Mouse (Mus musculus): ENCODE results near the gene Card9. TPM values are rescaled to one million over a fixed set of nuclear protein-coding genes. Genes with fewer than 3 reads are reported as not detected.

Card9 gene
- polyA plus RNA-seq, 1 experiment = 3.7 TPM

DNA sequence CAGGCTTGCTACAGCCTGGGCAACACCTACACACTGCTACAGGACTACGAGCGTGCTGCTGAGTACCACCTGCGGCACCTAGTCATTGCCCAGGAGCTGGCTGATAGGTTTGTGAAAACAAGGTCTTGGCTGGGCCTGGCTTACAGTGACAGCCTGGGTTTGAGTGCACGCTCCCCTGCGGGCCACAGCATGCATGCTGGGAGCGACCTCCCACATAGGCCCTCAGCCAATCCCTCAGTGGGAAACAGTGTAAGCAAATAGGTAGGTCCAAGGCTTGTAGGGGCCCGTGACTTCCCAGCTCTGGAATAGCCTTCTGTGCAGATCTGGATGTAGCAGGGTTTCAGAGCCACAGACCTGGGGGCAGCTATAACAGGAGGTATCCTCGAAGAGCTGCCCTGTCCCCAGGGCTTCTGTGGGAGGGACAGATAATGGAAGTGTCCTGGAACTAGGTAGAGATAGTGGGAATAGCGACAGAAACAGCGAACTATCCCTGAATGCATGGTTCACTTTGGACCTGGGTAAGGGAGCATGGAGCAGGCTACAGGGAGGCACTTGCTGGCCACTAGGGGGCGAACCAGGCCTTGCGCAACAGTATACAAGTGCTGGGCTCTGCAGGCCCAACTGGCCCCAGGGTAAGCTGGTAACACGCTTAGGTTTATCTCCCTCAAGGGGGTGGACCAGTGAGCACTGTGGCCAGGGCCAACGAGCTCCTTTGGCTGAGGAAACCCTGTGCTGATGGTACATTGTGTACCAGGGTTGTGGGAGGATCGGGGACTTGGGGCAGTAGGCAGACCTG is 35.1 kb downstream of the Card9 start:
- Histone ChIP-seq H3K27ac (replicated peaks; ENCODE audit: low read depth, low read length) (no peak overlapping the region), H3K4me1 (ENCODE audit: control insufficient read depth, insufficient read depth, insufficient read length, low read length) (peaks cover 2% of the 10 kb centered on the region; the same call in 1 of the 2 replicates), H3K4me3 (ENCODE audit: insufficient read depth, low read depth, low read length) (no peak overlapping the region)

GRCm38 (mm10) chr2:26324917-26325316 is 35.8 kb downstream of the Card9 start:
- H3K4me1 ChIP-seq (ENCODE audit: control insufficient read depth, insufficient read depth, insufficient read length, low read length) = peaks cover 2% of the 10 kb centered on the region; the same call in 1 of the 2 replicates
- H3K27ac ChIP-seq (replicated peaks; ENCODE audit: low read depth, low read length) = no peak overlapping the region
- H3K4me3 ChIP-seq (ENCODE audit: insufficient read depth, low read depth, low read length) = no peak overlapping the region

DNA sequence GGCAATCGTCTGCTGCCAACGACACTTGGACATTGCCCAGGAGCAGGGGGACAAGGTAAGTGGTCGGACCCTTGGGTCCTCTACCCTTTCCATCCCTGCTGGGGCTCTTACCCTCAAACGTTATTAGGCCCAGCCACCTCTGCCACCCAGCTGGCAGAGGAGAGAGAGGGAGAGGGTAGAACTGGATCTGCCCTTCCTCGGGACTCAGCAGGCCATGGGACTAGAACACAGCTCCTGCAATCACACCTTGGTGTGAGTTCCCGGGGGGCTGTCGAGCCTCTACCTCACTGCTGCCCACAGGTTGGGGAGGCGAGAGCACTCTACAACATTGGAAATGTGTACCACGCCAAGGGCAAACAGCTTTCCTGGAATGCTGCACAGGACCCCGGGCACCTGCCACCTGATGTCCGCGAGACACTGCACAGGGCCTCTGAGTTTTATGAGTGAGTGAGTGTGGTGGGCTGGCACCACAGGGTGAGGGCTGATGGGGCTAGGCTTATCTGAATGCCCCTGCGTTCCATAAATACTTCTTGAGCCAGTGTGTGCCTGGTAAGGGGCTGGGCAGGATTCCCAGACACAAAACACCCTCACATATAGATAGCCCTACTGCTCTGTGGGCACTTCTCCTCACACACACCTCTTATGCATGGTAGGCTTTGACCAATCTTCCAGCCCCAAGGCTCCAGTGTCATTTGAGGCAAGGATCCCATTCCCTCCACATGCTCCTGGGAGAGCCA is 37.0 kb downstream of the Card9 start:
- Histone ChIP-seq H3K4me1 (ENCODE audit: control insufficient read depth, insufficient read depth, insufficient read length, low read length) (peaks cover 2% of the 10 kb centered on the region; the same call in 1 of the 2 replicates), H3K4me3 (ENCODE audit: insufficient read depth, low read depth, low read length) (no peak overlapping the region), H3K27ac (replicated peaks; ENCODE audit: low read depth, low read length) (no peak overlapping the region)

DNA sequence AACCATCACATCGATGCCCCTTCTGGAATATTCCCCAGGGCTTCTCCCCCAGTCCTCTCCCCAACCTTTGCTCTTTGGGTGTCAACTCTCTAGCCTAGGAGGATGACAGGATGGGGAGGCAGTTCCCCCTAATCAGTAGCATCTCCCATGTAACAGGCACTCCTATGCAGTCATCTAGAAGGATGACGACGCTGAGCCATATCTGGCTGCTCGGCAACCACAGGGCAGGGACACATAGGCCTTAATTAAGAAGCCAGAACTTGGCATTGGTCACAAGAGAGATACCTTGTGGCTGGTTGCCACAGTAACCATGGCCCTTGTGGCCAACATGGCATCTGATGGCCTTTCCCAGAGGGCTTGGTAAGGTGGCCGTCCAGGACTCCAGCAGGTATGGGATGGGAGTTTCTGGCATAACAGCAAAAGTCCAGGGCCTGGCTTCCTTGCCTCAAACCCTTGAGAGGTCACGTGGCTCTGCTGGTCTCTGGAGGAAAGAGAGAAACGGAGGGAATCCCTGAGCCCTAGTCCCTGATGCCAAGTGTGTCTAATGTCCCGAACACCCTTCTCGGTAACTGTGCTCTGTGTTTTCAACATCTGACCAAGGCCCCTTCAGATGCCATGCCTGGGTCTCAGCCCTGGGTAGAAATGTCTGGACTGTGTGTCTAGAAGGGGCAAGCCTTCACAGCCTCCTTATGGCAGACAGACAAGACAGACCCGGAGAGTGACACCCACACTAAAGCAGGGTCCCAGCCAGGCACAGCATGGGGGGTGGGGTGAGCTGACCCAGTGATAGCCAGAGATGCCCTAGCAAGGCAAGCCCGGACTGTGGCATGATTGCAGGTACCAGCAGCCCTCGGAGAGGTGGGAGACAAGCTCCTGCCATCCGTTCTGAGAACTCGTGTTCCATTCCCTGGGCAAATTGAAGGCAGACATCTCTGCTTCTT is 40.2 kb downstream of the Card9 start:
- Histone ChIP-seq H3K27ac (replicated peaks; ENCODE audit: low read depth, low read length) (no peak overlapping the region), H3K4me3 (ENCODE audit: insufficient read depth, low read depth, low read length) (no peak overlapping the region), H3K4me1 (ENCODE audit: control insufficient read depth, insufficient read depth, insufficient read length, low read length) (peaks cover 5% of the 10 kb centered on the region; the same call in 1 of the 2 replicates)

- Histone ChIP-seq H3K4me1 (ENCODE audit: control insufficient read depth, insufficient read depth, insufficient read length, low read length) (peaks cover 5% of the 10 kb centered on the region; the same call in 1 of the 2 replicates), H3K4me3 (ENCODE audit: insufficient read depth, low read depth, low read length) (no peak overlapping the region), H3K27ac (replicated peaks; ENCODE audit: low read depth, low read length) (no peak overlapping the region)
These were observed 41.0 kb downstream of the Card9 start for GRCm38 (mm10) chr2:26319519-26320244.

DNA sequence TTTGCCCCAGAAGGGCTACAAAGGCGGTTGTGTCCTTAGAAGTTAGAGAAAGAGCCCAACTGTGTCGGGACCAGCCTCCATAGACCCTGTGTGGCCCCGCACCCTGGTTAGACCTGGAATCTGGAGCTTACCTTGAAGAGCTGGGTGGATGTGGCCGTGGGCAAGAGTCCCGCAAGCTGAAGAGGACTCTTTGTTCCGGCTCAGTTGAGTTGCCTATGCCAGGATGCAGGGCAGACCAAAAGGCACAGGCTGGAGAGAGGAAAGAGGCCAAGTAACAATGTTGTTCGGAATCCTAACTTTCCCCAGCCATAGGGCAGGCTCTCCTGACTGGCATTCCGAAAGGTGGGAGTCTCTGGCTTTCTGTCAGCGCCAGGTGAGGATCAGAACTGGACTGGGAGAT is 41.6 kb downstream of the Card9 start:
- Histone ChIP-seq H3K4me3 (ENCODE audit: insufficient read depth, low read depth, low read length) (no peak overlapping the region), H3K4me1 (ENCODE audit: control insufficient read depth, insufficient read depth, insufficient read length, low read length) (peaks cover 5% of the 10 kb centered on the region; the same call in 1 of the 2 replicates), H3K27ac (replicated peaks; ENCODE audit: low read depth, low read length) (no peak overlapping the region)

DNA sequence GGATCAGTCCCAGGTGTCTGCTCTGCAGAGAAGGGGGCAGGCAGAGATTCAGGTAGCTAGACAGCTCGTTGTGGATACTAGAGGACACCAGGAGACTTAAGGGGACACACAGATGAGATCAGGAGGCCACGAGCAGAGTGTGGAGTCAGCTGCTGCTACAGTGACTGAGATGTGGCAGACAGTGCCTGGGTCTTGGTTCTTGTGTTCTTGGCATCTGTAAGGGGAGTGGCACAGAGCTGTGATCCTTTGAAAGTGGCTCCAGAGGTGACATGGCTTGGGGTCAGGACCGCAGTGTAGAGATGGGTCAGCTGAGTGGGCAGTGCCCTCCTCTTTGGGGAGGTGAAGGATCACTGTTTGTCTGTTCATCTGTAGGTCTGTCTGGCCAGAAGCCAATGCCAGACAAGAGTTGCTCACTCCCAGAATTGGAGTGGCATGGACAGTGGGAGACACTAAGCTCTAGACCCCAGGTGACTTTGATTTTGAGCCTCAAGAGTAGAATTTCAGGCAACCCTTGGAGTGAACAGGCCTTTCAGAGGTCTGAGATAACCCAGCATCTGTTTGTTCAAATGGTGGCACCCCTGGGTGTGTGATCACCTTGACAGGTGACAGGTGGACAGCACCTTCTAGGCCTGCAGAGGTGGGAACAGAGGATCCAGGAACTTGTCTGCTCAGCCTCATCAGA is 42.6 kb downstream of the Card9 start:
- Histone ChIP-seq H3K27ac (replicated peaks; ENCODE audit: low read depth, low read length) (no peak overlapping the region), H3K4me1 (ENCODE audit: control insufficient read depth, insufficient read depth, insufficient read length, low read length) (peaks cover 5% of the 10 kb centered on the region; the same call in 1 of the 2 replicates), H3K4me3 (ENCODE audit: insufficient read depth, low read depth, low read length) (no peak overlapping the region)

DNA sequence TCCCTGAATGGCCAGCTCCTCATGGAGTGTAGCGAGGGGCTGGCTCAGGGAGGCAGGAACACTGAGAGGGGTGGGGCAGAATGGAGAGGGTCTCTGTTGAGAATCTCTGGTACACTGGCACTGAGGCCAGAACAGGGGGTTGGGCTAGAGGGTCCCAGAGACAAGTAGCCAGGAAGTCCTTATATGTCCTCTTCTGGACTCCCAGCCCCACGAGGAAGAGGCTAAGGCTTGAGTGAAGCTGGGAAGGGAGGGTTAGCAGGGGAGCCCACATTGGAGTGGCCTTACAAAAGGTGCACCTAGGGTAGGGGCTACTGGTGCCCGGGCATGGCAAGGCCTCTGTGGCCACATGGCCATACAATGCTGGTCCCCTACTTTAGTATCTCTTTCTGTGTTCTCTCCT is 43.3 kb downstream of the Card9 start:
- H3K4me1 ChIP-seq (ENCODE audit: control insufficient read depth, insufficient read depth, insufficient read length, low read length) = peaks cover 5% of the 10 kb centered on the region; the same call in 1 of the 2 replicates
- H3K4me3 ChIP-seq (ENCODE audit: insufficient read depth, low read depth, low read length) = no peak overlapping the region
- no peak overlapping the region for H3K27ac ChIP-seq (replicated peaks; ENCODE audit: low read depth, low read length)

- Histone ChIP-seq H3K27ac (replicated peaks; ENCODE audit: low read depth, low read length) (no peak overlapping the region), H3K4me3 (ENCODE audit: insufficient read depth, low read depth, low read length) (0 out of 2 replicates have a peak overlapping the region, but pooled peaks have one; percentile 76), H3K4me1 (ENCODE audit: control insufficient read depth, insufficient read depth, insufficient read length, low read length) (peaks cover 5% of the 10 kb centered on the region; the same call in 1 of the 2 replicates)
These were observed 44.0 kb downstream of the Card9 start for GRCm38 (mm10) chr2:26316576-26317246.

- H3K4me1 ChIP-seq (ENCODE audit: control insufficient read depth, insufficient read depth, insufficient read length, low read length) = peaks cover 5% of the 10 kb centered on the region; the same call in 1 of the 2 replicates
- H3K4me3 ChIP-seq (ENCODE audit: insufficient read depth, low read depth, low read length) = peak overlapping the region; percentile 76
- H3K27ac ChIP-seq (replicated peaks; ENCODE audit: low read depth, low read length) = 0 out of 2 replicates have a peak overlapping the region, but pooled peaks have one; percentile 20
These were observed 44.8 kb downstream of the Card9 start for GRCm38 (mm10) chr2:26315925-26316311.

DNA sequence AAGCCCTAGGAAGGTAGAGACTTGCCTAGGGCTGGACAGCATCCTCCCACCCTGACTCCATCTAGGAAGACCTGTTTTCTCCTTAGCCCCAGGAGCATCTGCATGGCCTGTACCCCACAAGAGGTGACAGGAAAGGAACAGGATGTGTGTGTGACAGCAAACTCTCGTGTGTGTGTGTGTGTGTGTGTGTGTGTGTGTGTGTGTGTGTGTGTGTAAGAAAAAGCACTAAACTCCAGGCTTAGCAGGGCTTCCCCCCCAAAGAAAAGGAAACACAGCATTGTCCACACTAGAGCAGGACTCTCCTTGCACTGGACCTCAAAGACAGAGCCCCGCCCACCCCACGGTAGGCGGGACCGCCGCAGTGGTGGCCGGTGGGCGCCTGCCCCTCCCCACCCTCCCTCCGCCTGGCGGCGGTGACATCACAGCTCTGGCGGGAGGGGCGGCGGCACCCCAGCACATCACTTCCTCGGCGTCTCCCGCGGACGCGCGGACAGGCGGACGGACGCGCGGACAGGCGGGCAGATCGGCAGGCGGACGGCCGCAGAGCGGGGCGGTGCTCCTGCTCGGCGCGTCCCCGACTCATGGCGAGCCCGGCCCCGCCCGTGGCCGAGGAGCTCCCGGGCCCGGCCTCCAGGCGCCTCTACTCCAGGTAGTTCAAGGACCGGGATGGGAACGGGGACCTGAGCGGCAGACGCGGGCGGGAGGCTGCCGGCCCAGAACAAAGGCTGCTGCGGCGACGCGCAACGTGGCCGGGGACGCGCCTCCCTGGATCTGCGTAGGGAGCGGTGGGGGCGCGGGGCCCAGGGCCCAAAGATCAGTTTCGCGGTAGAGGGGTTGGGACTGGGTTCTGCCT is 45.4 kb downstream of the Card9 start, which contains the start of gene Gpsm1:
Gene Gpsm1, plus strand, starts transcription at position 444 of the 853 bp plus-strand sequence.
- peak within 1 kb of the TSS; percentile 76 for H3K4me3 ChIP-seq (ENCODE audit: insufficient read depth, low read depth, low read length)
- 0 out of 2 replicates have a peak, but pooled peaks cover 3% of the 10 kb centered on the region for H3K4me1 ChIP-seq (ENCODE audit: control insufficient read depth, insufficient read depth, insufficient read length, low read length)
- peak within 1 kb of the TSS; percentile 20; the same call in 1 of the 2 replicates for H3K27ac ChIP-seq (replicated peaks; ENCODE audit: low read depth, low read length)

DNA sequence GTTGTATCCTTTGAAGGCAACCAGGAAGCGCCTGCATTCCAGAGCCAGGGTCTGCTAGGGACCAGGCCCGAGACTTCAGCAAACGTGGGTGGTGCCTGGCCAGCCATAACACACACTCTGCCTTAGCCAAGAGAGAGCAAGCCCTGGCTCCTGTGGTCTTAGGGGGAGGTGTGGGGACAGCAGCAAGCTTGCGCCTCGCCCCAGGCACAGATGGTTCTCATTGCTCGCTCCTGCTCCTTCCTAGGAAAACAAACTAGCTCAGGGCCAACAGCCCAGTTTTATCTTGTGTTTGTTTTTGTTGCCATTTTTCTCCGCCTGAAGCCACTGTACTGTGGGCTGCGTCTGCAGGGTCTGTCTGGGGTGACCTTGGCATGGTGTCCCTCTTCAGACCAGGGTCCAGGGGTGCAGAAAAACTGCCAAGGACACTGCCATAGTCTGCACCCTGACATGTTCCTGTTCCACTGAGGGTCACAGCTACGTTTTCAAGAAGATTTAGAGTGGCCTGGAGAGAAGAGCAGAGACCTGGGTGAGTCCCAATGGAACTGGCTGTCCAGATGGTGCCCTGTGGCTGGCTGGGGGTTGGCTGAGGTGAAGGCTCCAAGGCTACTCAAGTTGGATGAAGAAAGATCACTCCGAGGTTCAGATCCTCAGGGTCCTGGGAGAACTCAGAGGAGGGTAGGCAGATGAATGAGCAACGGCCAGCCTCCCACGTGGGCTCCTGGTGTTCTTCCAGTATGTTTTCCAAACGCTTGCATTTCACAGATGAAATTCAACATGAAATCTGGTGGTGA is 46.2 kb downstream of the Card9 start:
- peak overlapping the region; percentile 76; the same call in 1 of the 2 replicates for H3K4me3 ChIP-seq (ENCODE audit: insufficient read depth, low read depth, low read length)
- H3K4me1 ChIP-seq (ENCODE audit: control insufficient read depth, insufficient read depth, insufficient read length, low read length) = 0 out of 2 replicates have a peak, but pooled peaks cover 3% of the 10 kb centered on the region
- no peak overlapping the region for H3K27ac ChIP-seq (replicated peaks; ENCODE audit: low read depth, low read length)
